In the genomic region with DNA sequence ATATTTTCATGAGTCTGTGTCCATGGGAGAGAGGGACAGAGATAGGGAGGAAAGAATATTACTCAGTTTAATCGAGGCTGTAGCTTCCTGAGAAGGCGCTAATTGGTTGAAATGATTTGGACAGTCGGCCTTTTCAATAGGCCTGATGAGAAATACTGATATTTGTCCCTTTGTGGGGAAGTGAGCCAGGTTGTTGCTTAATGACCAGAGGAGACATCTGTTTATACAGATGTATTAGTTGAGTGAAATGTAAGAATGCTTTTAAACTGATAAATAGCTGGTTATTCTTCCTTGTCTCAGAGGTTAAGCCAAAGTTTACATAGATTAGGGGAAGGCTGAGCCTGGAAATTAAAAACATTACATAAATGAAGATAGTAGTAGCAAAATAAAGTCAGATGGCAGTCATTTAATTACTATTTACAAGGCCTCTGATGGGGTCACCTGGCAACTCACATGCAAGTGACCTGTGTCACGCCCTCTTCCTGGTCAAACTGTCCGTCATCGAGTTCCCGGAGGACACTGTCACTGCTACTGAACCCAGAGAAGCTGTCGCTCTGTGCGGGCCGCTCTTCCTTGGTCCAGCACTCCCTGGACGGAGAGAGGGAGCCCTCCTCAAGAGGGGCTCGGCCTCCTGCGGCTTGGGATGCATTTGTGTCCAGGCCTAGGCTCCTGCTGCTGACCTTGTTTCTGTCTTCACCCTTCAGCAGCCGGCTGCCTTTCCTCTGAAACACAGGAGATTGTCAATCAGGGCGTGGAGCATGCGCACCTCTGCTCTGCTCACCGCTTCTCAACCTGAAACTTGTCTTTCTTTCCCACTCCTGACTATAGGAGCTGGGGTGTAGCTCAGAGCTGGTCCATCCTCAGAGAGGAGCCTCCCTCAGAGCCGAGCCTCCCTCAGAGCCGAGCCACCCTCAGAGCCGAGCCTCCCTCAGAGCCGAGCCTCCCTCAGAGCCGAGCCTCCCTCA, we compare ENCODE assay signal across 9 mouse cellular contexts. TPM values are rescaled to one million over a fixed set of nuclear protein-coding genes. Genes with fewer than 3 reads are reported as not detected.
DNase-seq lines count a peak whose midpoint lies in the region; ATAC-seq and TF ChIP-seq lines count a peak whose summit lies in the region.
"Had no signal": no experiment of that assay in that cellular context is flagged by ENCODE, and none has a peak within 500 bp of the region (broad histone marks: within the 10 kb centered on the region; RNA-seq: fewer than 3 reads in every experiment).

No protein-coding gene starts in this region.

- peaks cover 5% of the 10 kb centered on the region; the same call in 1 of the 2 replicates for H3K9me3 ChIP-seq in forebrain, embryonic 13.5 days (replicated peaks)
- H3K9me3 ChIP-seq in liver, embryonic 15.5 days (replicated peaks) = 0 out of 2 replicates have a peak, but pooled peaks cover 4% of the 10 kb centered on the region

- TF ChIP-seq CTCF in cerebellum, adult 2 months (IDR thresholded peaks at IDR 0.05; ENCODE audit: borderline replicate concordance, insufficient read depth, low read depth, low read length) = no peak

- WGBS in cerebellum, adult 2 months = 66% methylated on average over 22 of the region's 22 CpGs
- 67% methylated on average over 22 of the region's 22 CpGs for WGBS in forebrain, embryonic 13.5 days
- 62% methylated on average over 22 of the region's 22 CpGs for WGBS in liver, embryonic 15.5 days (ENCODE audit: insufficient replicate concordance)

- peak overlapping the region; percentile 28 for H3K4me3 ChIP-seq in cerebellum, adult 2 months (replicated peaks; ENCODE audit: insufficient read depth, low read depth, low read length)
- peak overlapping the region; percentile 18; the same call in 1 of the 2 replicates for H3K4me3 ChIP-seq in forebrain, embryonic 13.5 days
- H3K4me3 ChIP-seq in liver, embryonic 15.5 days (replicated peaks) = no peak overlapping the region

- no peak for DNase-seq in cerebellum, adult 2 months
- DNase-seq in cerebellum, postnatal 25 days = no peak
- peak; percentile 76 for DNase-seq in ES-CJ7 (ENCODE audit: low read depth, low spot score)
- no peak for DNase-seq in left cerebral cortex, postnatal 25 days (ENCODE audit: low spot score in 2 of 2)
- DNase-seq in adrenal gland, postnatal 36 days = no peak
- no peak for DNase-seq in urinary bladder, adult 18-20 months (ENCODE audit: low spot score in 2 of 2)
- DNase-seq: thymus, postnatal 25 days had no signal

- ATAC-seq in forebrain, embryonic 13.5 days = 0 out of 2 replicates have a peak, but pooled peaks have one; percentile 36
- ATAC-seq in liver, embryonic 15.5 days (ENCODE audit: insufficient read depth) = no peak

- H3K27me3 ChIP-seq in cerebellum, adult 2 months (ENCODE audit: control insufficient read depth, insufficient read depth, low read length) = no peaks in the 10 kb centered on the region
- H3K27me3 ChIP-seq in forebrain, embryonic 13.5 days = no peaks in the 10 kb centered on the region
- H3K27me3 ChIP-seq in liver, embryonic 15.5 days = no peaks in the 10 kb centered on the region

- no peaks in the 10 kb centered on the region for H3K4me1 ChIP-seq in cerebellum, adult 2 months (ENCODE audit: control insufficient read depth, insufficient read depth, low read length)
- no peaks in the 10 kb centered on the region for H3K4me1 ChIP-seq in forebrain, embryonic 13.5 days
- H3K4me1 ChIP-seq in liver, embryonic 15.5 days (replicated peaks) = peaks cover 7% of the 10 kb centered on the region; the same call in 1 of the 2 replicates

- intact Hi-C loops in left cerebral cortex, postnatal 25 days (cut with DNase I) = no loop called here

- peak overlapping the region; percentile 38; the same call in 1 of the 2 replicates for H3K4me2 ChIP-seq in forebrain, embryonic 13.5 days
- H3K4me2 ChIP-seq in liver, embryonic 15.5 days = peak overlapping the region; percentile 19; the same call in 1 of the 2 replicates

- no peak for TF ChIP-seq POLR2A in cerebellum, adult 2 months (IDR thresholded peaks at IDR 0.05; ENCODE audit: borderline replicate concordance, insufficient read depth, low read length)

- no peak overlapping the region for H3K27ac ChIP-seq in cerebellum, adult 2 months (ENCODE audit: insufficient read depth, low read length)
- H3K27ac ChIP-seq in forebrain, embryonic 13.5 days = no peak overlapping the region
- H3K27ac ChIP-seq in liver, embryonic 15.5 days (replicated peaks) = no peak overlapping the region

- no peak overlapping the region for H3K9ac ChIP-seq in forebrain, embryonic 13.5 days
- H3K9ac ChIP-seq in liver, embryonic 15.5 days = no peak overlapping the region

- peaks cover 9% of the 10 kb centered on the region; the same call in 1 of the 2 replicates for H3K36me3 ChIP-seq in forebrain, embryonic 13.5 days (ENCODE audit: poor library complexity, severe bottlenecking)
- H3K36me3 ChIP-seq in liver, embryonic 15.5 days (replicated peaks) = no peaks in the 10 kb centered on the region

RNA-seq across cellular contexts. Expression of a gene that starts 40.6 kb away (rescaled TPM):
- 48.0 and 48.8 TPM in 2 replicates for polyA plus RNA-seq in cerebellum, adult 2 months (2012; rRNA removed)
- polyA plus RNA-seq in forebrain, embryonic 13.5 days (2015; fragmentation: Nextera tagmentation; extraction: Ambion mirVana) = 191 and 198 TPM in 2 replicates
- 37.6 and 38.2 TPM in 2 replicates for polyA plus RNA-seq in liver, embryonic 15.5 days (2015; fragmentation: Nextera tagmentation; extraction: Ambion mirVana)
- 10 to 100 TPM; 56.7 to 59.2 TPM for total RNA-seq in left cerebral cortex, postnatal 25 days (2021)
- 100 to 1,000 TPM; 311 to 394 TPM for total RNA-seq in adrenal gland, postnatal 36 days (2021)

RNA-seq across cellular contexts. Expression of a gene that starts 54.9 kb away (rescaled TPM):
- polyA plus RNA-seq in cerebellum, adult 2 months (2012; rRNA removed) = 16.9 and 17.1 TPM in 2 replicates
- 10.7 and 11.1 TPM in 2 replicates for polyA plus RNA-seq in forebrain, embryonic 13.5 days (2015; fragmentation: Nextera tagmentation; extraction: Ambion mirVana)
- 0.58 and 0.67 TPM in 2 replicates for polyA plus RNA-seq in liver, embryonic 15.5 days (2015; fragmentation: Nextera tagmentation; extraction: Ambion mirVana)
- total RNA-seq in left cerebral cortex, postnatal 25 days (2021) = 10 to 100 TPM; 20.6 to 21.7 TPM
- 10 to 100 TPM; 18.2 to 21.9 TPM for total RNA-seq in adrenal gland, postnatal 36 days (2021)
